Mouse (Mus musculus) ovary, adult 18-20 months (tissue): ENCODE results near the gene Sec13.

Experiments used
- DNase-seq: peaks from one replicate; pipeline ENCODE4 v3.0.0; 2022; ENCODE audit warnings: low spot score, mixed read lengths

Sec13 gene

GRCm38 (mm10) chr6:113712718-113713117, 27.8 kb downstream of the Sec13 start:
- DNase-seq, result no peak

GRCm38 (mm10) chr6:113697222-113698205, 43.0 kb downstream of the Sec13 start:
- no peak for DNase-seq

- peak; percentile 98 for DNase-seq
These were observed 43.8 kb downstream of the Sec13 start, which contains the start of gene Tatdn2 for GRCm38 (mm10) chr6:113696582-113697221. TSS of gene Tatdn2 (plus strand) at chr6:113697050.

GRCm38 (mm10) chr6:113695766-113696355, 44.7 kb downstream of the Sec13 start:
- no peak for DNase-seq

- DNase-seq, result no peak
These were observed 45.3 kb downstream of the Sec13 start for GRCm38 (mm10) chr6:113695203-113695602.

GRCm38 (mm10) chr6:113693377-113693776, 47.2 kb downstream of the Sec13 start:
- no peak for DNase-seq

GRCm38 (mm10) chr6:113692661-113693133, 47.8 kb downstream of the Sec13 start:
- DNase-seq, result no peak

- DNase-seq, result no peak
These were observed 49.5 kb downstream of the Sec13 start for GRCm38 (mm10) chr6:113691084-113691462.

- peak; percentile 66 for DNase-seq
These were observed 50.0 kb downstream of the Sec13 start for GRCm38 (mm10) chr6:113690400-113691083.

GRCm38 (mm10) chr6:113690008-113690399, 50.5 kb downstream of the Sec13 start:
- DNase-seq, result peak; percentile 23

- DNase-seq, result no peak
These were observed 53.9 kb downstream of the Sec13 start for GRCm38 (mm10) chr6:113686551-113687125.

GRCm38 (mm10) chr6:113683081-113683825, 57.3 kb downstream of the Sec13 start:
- DNase-seq, result no peak

GRCm38 (mm10) chr6:113681271-113681670, 59.3 kb downstream of the Sec13 start:
- peak; percentile 45 for DNase-seq

- DNase-seq, result no peak
These were observed 60.5 kb downstream of the Sec13 start for GRCm38 (mm10) chr6:113679993-113680566.

GRCm38 (mm10) chr6:113678246-113679012, 62.1 kb downstream of the Sec13 start:
- no peak for DNase-seq
